Mouse (Mus musculus): ENCODE measurements around the gene Obox7. TPM values are rescaled to one million over a fixed set of nuclear protein-coding genes. Genes with fewer than 3 reads are reported as not detected.
"Not testable (repeated sequence)": the region's sequence is repeated elsewhere in the genome, so short reads cannot be mapped to it uniquely, and the experiment has no call there.

Gene Obox7
- not detected in 2 replicates for polyA plus RNA-seq (2015; fragmentation: Nextera tagmentation; extraction: Ambion mirVana)

DNA sequence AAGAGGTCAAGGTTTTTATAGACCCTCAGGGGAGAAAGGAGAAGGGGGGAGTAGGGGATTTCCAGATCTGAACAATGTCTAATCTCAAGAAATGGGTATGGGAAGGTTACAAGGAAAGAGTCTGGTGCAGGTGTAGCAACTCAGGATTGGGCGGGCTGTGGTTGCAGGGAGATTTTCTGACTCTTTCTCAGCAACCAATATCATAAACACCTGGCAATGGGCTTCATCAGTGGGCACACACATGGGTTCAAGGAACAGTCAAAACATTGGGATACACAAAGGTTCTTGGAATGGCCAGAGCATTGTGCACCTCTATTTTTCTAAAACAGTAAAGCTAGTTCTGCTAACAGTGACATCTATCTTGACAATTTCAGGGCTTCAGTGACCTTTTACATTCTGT, at the start of gene Obox7:
Gene Obox7, plus strand, starts transcription at position 301 of the 400 bp plus-strand sequence.
- H3K4me2 ChIP-seq (replicated peaks); H3K36me3 ChIP-seq; H3K27ac ChIP-seq (replicated peaks); H3K4me3 ChIP-seq; H3K4me1 ChIP-seq; H3K9ac ChIP-seq (replicated peaks); ATAC-seq (replicated peaks); H3K27me3 ChIP-seq: not testable (repeated sequence)
- peaks cover 24% of the 10 kb centered on the region for H3K9me3 ChIP-seq
- WGBS, result 86% methylated on average over 1 of the region's 1 CpGs

- Histone ChIP-seq H3K27ac (replicated peaks) (peak overlapping the region; percentile 37; the same call in 1 of the 2 replicates), H3K4me3 (peak overlapping the region; percentile 36), H3K4me2 (replicated peaks) (peak overlapping the region; percentile 29), H3K9ac (replicated peaks) (peak overlapping the region; percentile 15; the same call in 1 of the 2 replicates)
- H3K4me1 ChIP-seq, H3K9me3 ChIP-seq, H3K27me3 ChIP-seq, H3K36me3 ChIP-seq: not testable (repeated sequence)
- WGBS, result 5% methylated on average over 112 of the region's 132 CpGs
- ATAC-seq (replicated peaks), result peak; percentile 89
Measured at GRCm38 (mm10) chr7:14622556-14623542, 36.4 kb upstream of the Obox7 start.

Other genes starting within 250 kb of the Obox7 start
- gene Sult2a8, start 212.7 kb upstream of the Obox7 start, polyA plus RNA-seq (2015; fragmentation: Nextera tagmentation; extraction: Ambion mirVana), result not detected in 2 replicates
- not detected in 2 replicates for gene Sult2a7, start 165.3 kb upstream of the Obox7 start, polyA plus RNA-seq (2015; fragmentation: Nextera tagmentation; extraction: Ambion mirVana)
- 0.33 and 0.34 TPM in 2 replicates for gene Vmn1r90, start 96.0 kb upstream of the Obox7 start, polyA plus RNA-seq (2015; fragmentation: Nextera tagmentation; extraction: Ambion mirVana)

Measured in forebrain, embryonic 15.5 days (tissue).